Mouse (Mus musculus) kidney, adult 8-10 months (tissue): ENCODE data around the gene Grb2.

Experiments used
- DNase-seq, 2 experiments: peaks; one replicate each; pipeline ENCODE4 v3.0.0; 2022

Gene Grb2

DNA sequence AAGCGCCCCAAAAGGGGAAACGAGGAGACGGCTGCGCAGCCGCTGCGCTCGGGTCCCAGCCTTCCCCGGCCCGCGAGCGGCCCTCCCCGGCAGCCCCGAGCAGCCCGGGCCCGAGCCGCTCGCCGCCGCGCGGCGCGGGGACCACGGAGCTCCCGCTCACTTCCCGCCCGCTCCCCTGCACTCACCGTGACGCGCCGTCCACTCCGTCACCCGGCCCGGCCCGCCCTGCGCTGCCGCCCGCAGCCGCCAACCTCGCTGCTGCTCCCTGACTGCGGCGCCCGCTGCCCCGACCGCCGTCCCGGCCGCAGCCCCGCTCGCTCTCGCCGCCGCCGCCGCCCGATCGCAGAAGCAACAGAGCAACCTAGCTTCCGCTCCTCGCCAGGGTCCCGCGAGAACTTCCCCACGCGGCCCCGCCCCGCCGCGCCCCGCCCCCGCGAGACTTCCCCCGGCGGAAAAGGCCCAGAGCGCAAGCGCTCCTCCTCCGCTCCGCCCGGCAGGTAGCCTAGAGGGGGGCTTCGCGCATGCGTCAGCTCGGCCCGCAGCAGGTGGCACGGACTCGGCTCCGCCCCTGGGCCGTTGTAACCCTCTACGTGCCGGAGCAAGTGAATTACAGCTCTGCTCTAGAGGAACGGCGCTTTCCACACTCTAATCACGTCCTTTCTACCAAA, at the start of gene Grb2:
Grb2 (minus strand) TSS at position 389 of the 668 bp plus-strand sequence.
- peak; percentile 97 to 98 for DNase-seq

DNA sequence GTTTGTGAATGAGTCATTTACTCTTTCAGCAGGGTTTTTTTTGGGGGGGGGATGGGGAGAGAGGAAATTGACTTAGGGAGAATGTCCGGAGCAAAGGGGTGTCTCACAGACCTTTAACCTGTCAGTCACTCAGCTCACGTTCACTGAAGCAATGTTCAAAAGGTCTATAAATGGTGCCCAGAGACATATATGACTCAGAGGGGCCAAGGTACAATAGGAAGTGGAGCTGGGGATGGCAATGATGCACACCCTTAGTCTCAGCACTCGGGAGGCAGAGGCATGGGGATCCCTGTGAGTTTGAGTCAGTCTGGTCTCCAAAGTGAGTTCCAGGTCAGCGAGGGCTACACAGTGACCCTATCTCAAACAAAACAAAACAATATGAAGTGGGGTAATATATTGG, 45.1 kb upstream of the Grb2 start:
- no peak for DNase-seq

GRCm38 (mm10) chr11:115752653-115753052, 44.3 kb upstream of the Grb2 start:
- peak in 1 of 2 experiments; percentile 68 for DNase-seq

- no peak for DNase-seq
Observed at GRCm38 (mm10) chr11:115751725-115752124, 43.3 kb upstream of the Grb2 start.

DNA sequence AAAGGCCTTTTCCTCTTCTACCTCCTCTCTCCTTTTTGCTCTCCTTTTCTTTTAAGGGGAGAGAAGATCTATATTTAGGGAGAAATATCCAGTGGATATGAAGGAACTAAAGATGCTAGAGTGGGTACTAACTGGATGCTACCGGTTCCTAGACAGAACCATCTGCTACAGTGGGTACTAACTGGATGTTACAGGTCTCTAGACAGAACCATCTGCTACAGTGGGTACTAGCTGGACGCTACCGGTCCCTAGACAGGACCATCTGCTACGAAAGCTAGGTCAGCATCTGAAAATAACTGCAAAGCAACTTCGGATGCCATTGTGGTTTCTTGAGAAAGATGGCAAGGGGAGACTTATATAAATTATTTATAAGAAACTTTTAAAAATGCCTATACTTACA, 41.4 kb upstream of the Grb2 start:
- DNase-seq: no peak

GRCm38 (mm10) chr11:115747351-115747750, 39.0 kb upstream of the Grb2 start:
- no peak for DNase-seq

DNA sequence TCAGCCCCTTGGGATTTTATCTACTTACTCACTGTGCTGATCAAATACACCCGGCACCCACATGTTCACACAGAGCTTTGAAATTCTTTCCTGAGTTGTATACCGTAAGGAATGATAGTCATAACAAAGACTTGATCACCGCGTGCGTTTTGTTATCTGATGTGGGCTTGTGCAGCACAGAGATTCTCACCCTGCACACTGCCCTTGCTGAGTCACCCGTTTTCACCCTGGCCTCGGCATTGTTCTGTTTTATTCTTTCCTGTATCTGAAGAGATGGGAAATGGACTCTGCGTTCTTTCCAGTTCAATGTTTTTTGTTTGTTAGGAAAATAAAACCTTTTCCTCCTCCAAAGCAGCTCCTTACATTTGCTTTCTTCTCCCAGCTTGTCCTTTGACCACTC, 38.4 kb upstream of the Grb2 start:
- DNase-seq: no peak

DNA sequence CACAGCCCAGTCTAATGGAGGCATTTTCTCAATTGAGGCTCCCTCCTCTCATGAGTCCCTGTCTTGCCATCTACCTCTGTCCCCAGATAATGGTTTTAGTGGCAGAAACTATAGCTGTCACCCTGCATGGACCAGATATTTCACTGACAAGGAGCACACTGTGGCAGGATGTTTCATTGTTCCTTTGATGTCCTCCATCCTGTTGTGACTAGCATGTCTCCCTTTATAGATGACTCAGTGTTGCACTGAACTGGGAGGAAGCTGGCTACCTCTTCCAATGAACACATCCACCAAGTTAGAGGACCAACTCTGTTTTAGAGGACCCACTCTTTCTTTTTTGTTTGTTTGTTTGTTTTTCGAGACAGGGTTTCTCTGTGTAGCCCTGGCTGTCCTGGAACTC, 37.7 kb upstream of the Grb2 start:
- DNase-seq: no peak

DNA sequence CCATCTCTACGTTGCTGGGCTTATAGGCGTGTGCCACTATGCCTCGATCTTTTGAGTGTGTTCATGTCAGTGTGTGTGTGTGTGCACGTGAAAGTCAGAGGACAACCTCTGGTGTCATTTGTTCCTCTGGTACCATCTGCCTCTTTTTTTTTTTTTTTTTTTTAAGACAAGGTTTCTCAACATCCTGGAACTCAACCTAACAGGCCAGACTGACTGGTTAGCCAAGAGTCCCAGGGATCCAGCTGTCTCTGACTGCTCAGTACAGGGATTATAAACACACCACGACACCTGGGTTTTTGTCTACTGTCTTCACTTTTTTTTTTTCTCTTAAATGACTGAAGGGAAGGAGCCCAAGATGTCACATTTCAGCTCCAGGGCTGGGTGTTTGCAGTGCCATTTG, 36.0 kb upstream of the Grb2 start:
- DNase-seq: no peak

GRCm38 (mm10) chr11:115742926-115743325, 34.5 kb upstream of the Grb2 start:
- no peak for DNase-seq

DNA sequence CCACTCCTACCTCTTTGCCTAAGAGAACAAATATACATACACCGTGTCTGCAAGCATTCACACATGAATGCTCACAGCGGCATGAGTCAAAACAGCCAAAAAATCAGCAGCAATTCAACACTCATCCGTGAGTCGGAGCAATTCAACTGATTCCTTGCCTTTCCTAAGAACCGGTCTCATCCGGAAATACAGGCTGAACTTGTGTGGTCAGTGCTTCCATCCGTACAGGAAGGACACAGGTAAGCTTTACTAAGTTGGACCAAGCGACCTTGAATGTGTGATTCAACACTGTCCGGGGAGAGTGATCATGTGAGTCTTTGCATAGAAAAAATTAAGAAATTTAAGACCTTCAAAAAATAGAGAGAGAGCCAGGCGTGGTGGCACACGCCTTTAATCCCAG, 32.7 kb upstream of the Grb2 start:
- DNase-seq: peak; percentile 38 to 71

DNA sequence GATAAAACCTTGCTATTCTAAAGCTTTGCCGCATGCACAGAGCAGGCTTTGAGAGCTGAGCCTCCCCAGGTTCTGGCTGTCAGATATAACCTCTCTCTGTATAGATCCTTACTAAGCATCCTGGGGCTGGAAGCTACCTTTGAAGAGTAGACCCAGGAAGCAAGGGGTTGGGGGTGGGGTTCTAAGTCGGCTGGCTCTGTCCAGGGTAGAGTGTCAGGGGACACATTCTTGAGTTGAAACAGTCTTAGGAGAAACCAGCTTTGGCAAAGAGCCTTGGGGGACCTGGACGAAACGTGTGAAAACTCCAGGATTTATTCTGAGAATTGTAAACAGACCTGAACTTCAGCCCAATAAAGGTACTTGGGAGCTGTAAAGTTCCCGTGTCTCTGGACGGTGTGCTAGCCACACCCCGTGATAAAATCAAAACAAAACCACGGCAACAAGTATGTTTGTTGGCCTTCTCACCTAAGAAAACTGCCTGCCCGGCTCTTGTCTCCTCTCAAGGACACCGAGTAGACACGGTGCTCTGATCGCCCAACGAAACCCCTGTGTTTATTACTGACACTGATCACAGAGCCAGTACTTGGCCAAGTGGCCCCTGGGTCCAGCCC, 30.0 kb upstream of the Grb2 start:
- no peak for DNase-seq

GRCm38 (mm10) chr11:115737608-115738208, 29.3 kb upstream of the Grb2 start:
- DNase-seq: no peak

- DNase-seq: peak; percentile 65 to 73
Observed at GRCm38 (mm10) chr11:115734041-115734686, 25.8 kb upstream of the Grb2 start.

GRCm38 (mm10) chr11:115723231-115723630, 14.8 kb upstream of the Grb2 start:
- peak in 1 of 2 experiments; percentile 34 for DNase-seq

DNA sequence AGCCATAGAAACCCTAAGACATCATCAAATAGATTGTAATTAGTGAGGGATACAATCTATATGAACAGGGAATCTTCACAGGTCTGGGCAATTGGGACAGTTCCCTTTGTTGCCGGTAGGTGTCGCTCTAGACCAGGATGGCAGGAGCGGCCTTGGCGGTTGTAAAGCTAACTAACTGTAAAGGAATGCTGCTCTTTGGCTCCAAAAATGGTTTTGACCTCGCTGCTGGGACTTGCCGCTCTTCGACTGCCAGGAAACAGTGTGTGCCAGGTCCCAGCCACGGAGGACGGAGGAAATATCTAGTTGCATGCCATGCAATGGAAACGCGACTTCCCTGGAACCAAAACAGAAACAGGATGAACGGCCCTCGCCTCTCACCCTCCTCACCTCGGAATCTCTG, 14.2 kb upstream of the Grb2 start:
- peak; percentile 89 to 91 for DNase-seq

DNA sequence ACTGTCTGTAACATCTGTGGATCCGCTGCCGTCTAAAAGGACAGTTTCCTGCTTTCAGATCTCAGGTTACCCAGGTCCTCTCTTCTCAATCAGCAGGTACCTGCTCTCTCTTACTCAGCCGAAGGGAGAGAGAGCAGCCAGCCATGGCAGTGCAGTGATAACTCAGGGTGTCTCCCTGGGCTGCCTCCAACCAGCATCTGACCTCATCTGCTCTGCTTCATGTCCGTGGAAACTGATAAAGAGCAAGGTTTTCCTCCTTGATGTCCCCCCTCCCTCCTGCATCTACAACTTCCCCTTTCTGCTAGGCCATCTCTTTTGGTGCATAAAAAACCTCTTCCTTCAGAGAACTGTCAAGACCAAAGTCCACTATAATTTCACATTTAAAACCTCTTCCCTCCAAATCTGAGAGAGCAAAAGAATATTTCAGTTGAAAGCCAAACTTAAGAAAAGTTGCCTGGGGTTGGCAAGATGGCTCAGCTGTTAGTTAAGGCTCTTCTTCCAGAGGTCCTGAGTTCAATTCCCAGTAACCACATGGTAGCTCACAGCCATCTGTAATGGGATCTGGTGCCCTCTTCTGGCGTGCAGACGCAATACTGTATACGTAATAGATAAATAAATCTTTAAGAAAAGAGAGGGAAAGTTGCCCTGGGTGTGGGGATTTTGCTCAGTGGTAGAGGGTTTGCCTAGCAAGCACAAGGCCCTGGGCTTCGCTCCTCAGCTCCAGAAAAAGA, 9.4 kb upstream of the Grb2 start:
- DNase-seq: peak in 1 of 2 experiments; percentile 24

DNA sequence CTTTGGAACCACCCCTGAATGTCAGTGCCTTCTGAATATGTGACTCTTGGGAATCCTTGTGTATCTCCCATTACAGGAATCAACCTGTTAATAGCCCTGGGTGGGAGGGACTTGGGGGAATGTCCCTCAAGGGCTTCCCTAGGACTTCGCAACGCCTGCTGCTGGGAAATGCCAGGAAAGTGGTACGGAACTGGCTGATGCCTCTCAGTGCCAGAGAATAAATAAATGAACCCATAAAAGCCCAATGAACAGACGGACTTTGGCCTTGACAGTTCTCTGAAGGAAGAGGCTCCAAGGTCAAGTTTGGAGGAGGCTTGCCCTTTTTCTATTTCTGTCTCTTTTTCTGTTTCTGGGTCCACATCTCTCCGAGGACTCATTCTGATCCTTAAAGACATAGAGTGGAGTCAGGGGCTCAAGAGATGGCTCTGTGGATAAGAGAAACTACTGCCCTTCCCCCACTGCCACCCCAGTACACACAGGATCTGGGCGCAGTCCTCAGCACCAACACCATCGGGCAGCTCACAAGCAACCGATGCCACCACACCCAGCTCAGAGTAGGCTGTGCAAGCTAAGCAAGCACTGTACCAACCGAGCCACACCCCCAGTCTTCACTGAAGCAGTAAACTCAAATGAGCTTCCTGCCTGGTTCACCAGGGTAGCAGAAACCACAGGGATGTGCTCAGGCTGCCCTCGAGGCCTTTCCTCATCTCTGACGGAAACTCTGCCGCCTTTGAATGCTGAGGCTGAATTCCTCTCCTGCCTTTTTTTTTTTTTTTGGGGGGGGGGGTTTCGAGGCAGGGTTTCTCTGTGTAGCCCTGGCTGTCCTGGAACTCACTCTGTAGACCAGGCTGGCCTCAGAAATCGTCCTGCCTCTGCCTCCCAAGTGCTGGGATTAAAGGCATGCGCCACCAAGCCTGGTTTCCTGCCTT, 8.3 kb upstream of the Grb2 start:
- DNase-seq: peak in 1 of 2 experiments; percentile 49

DNA sequence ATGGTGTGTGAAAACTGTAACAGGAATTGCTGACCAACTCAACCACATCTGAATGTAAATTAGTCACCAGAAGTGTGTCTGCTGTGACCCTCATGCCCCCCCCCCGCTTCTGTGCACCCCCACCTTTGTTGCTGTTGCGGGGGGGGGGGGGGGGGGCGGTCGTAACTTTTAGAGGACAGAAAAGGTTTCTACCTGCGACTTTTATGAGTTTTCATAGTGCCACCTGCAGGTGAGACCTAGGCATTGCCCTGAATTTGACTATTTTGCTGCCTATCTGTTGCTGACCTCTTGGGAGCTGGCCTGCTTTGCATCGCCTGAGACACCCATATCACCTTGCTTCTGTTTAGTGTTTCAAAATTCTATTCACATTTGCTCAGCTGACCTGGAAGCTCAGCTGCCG, 6.1 kb upstream of the Grb2 start:
- peak in 1 of 2 experiments; percentile 67 for DNase-seq

GRCm38 (mm10) chr11:115713447-115713846, 5.0 kb upstream of the Grb2 start:
- DNase-seq: no peak

GRCm38 (mm10) chr11:115712674-115713298, 4.4 kb upstream of the Grb2 start:
- DNase-seq: no peak
